Mouse (Mus musculus) neural tube, embryonic 11.5 days (tissue): ENCODE data around the gene Nxpe3. TPM values are rescaled to one million over a fixed set of nuclear protein-coding genes. Genes with fewer than 3 reads are reported as not detected.

Experiments used
- ATAC-seq: fragments of 200-750 bp; cut with Nextera tagmentation; 2 replicates; pipeline ENCODE4 v1.8.0; 2017; ENCODE audit warnings: moderate number of reproducible peaks, mild to moderate bottlenecking, moderate TSS enrichment, moderate library complexity; ENCODE audit not compliant: insufficient read depth, low FRiP score, low TSS enrichment
- DNase-seq: peaks from one replicate; pipeline ENCODE4 v3.0.0-alpha.2; 2015; ENCODE audit warnings: low spot score
- H3K27ac ChIP-seq: fragments of 300-500 bp; sonication (generic); 2 replicates; pipeline ENCODE4 v1.5.1; 2014; ENCODE audit warnings: low read depth, mild to moderate bottlenecking, low read length
- H3K27me3 ChIP-seq: fragments of 300-500 bp; sonication (generic); 2 replicates; pipeline ENCODE4 v1.6.1; 2014; ENCODE audit warnings: mild to moderate bottlenecking, low read length, mixed read lengths; ENCODE audit not compliant: control insufficient read depth, insufficient read depth
- H3K36me3 ChIP-seq: fragments of 300-500 bp; sonication (generic); 2 replicates; pipeline ENCODE4 v1.6.1; 2014; ENCODE audit warnings: mild to moderate bottlenecking, low read length, moderate library complexity, mixed read lengths; ENCODE audit not compliant: control insufficient read depth, insufficient read depth
- H3K4me1 ChIP-seq: fragments of 300-500 bp; sonication (generic); 2 replicates; pipeline ENCODE4 v1.6.1; 2014; ENCODE audit warnings: low read length, mixed read lengths; ENCODE audit not compliant: control insufficient read depth, insufficient read depth
- H3K4me2 ChIP-seq: fragments of 300-500 bp; sonication (generic); 2 replicates; pipeline ENCODE4 v1.6.1; 2014; ENCODE audit warnings: low read depth, mild to moderate bottlenecking, moderate library complexity
- H3K4me3 ChIP-seq: fragments of 300-500 bp; sonication (generic); 2 replicates; pipeline ENCODE4 v1.5.1; 2014; ENCODE audit warnings: low read depth, low read length
- H3K9ac ChIP-seq: fragments of 300-500 bp; sonication (generic); 2 replicates; pipeline ENCODE4 v1.6.1; 2014; ENCODE audit warnings: mild to moderate bottlenecking, low read length
- H3K9me3 ChIP-seq: fragments of 300-500 bp; sonication (generic); 2 replicates; pipeline ENCODE4 v1.6.1; 2016; ENCODE audit warnings: low read length; ENCODE audit not compliant: control insufficient read depth
- WGBS: fragments of 180-500 bp; shearing (Covaris S2); extraction: QIAGEN DNeasy Blood & Tissue Kit; methylation state at CpG from one replicate; pipeline ENCODE4 v1.1.7; 2014; 5-methylcytosine and 5-hydroxymethylcytosine counted together
- polyA plus RNA-seq: library from polyadenylated mRNA; unstranded; fragments of >200 nt; fragmentation: Nextera tagmentation; extraction: Ambion mirVana; gene quantifications from 2 replicates; pipeline ENCODE4 v1.2.1, GENCODE M21; 2014

The Nxpe3 gene
- polyA plus RNA-seq, 1 experiment from 2014 or later, result 0.89 TPM

DNA sequence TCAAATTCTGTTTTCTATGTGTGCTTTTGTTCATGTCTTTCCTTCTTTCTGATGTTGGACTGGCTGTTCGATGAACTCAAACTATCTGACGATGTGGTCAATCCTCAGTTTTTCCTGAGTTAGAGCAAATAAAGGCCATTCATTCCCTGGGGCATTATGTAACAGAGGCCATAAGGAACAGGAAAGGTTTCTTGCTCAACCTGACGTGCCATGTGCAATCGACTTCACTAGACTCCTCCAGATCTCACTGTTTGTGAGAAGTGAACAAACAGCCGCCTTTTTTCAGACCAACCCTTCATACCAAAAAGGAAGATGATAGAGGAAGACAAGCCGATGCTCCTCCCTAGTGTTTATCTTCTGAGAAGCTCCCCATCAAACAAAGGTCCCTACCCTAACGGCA is 104.8 kb downstream of the Nxpe3 start:
- DNase-seq (no peak), ATAC-seq (no peak)
- Histone ChIP-seq H3K27ac (no peak overlapping the region), H3K9me3 (no peaks in the 10 kb centered on the region), H3K4me3 (no peak overlapping the region), H3K4me2 (no peak overlapping the region), H3K4me1 (no peaks in the 10 kb centered on the region), H3K36me3 (no peaks in the 10 kb centered on the region), H3K9ac (no peak overlapping the region), H3K27me3 (no peaks in the 10 kb centered on the region)
- WGBS, result 91% methylated on average over 7 of the region's 7 CpGs

Other genes starting within 250 kb of the Nxpe3 start
- gene Nfkbiz, start 56.4 kb downstream of the Nxpe3 start, polyA plus RNA-seq, result 2.0 and 2.2 TPM in 2 replicates
- 16.5 and 19.6 TPM in 2 replicates for gene Cep97, start 39.6 kb upstream of the Nxpe3 start, polyA plus RNA-seq
- gene Rpl24, start 71.0 kb upstream of the Nxpe3 start, polyA plus RNA-seq, result 690 and 753 TPM in 2 replicates
- 15.3 and 16.9 TPM in 2 replicates for gene Zbtb11, start 78.6 kb upstream of the Nxpe3 start, polyA plus RNA-seq
- gene Pcnp, start 134.5 kb upstream of the Nxpe3 start, polyA plus RNA-seq, result 311 and 312 TPM in 2 replicates
- gene Trmt10c, start 142.5 kb upstream of the Nxpe3 start, polyA plus RNA-seq, result 30.3 and 30.6 TPM in 2 replicates
- gene Senp7, start 153.1 kb upstream of the Nxpe3 start, polyA plus RNA-seq, result 41.7 and 42.5 TPM in 2 replicates